8 mouse cellular contexts compared by ENCODE assay signal in the genomic region with DNA sequence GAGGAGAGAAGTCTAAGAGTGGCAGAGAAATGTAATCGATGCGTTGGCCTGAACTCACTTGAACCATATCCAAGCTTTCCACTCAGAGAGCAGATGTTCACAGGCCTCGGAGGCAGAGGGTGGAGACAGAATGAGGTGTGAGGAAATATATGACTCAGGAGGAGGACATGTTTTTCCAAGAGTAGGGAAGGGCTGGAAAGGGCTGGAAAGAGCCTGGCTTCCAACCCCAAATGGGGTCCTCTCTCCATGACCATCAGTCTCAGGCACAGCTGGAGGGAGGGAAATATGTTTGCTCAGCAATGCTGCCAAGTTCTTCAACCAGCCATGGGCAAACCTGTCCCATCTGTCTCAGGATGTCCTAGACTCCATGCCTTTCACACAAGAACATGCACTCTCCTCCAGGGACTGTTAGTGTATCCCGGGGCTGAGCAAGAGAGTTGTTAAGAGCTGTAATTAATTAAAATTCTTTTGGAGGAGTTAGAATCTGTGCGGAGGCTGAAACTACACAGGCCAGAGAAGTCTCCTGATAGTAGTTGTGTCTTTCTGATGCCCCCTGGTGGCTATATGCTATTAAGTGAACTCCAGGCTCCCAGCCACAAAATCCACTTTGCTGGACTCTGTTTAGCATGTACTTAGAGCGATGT. TPM values are rescaled to one million over a fixed set of nuclear protein-coding genes. Genes with fewer than 3 reads are reported as not detected.
DNase-seq lines count a peak whose midpoint lies in the region; ATAC-seq and TF ChIP-seq lines count a peak whose summit lies in the region.

No protein-coding gene starts in this region.

- no peak overlapping the region for H3K4me3 ChIP-seq in hindbrain, postnatal 0 days (ENCODE audit: low read length)

- TF ChIP-seq CTCF in hindbrain, postnatal 0 days (IDR thresholded peaks at IDR 0.05; ENCODE audit: low read depth), result peak; percentile 70

- no peaks in the 10 kb centered on the region for H3K27me3 ChIP-seq in hindbrain, postnatal 0 days (ENCODE audit: insufficient read depth, low read length)

- no peak overlapping the region for H3K27ac ChIP-seq in hindbrain, postnatal 0 days

- 30% methylated on average over 6 of the region's 6 CpGs for WGBS in hindbrain, postnatal 0 days

- H3K4me2 ChIP-seq in hindbrain, postnatal 0 days (ENCODE audit: low read depth, low read length), result no peak overlapping the region

- ATAC-seq in hindbrain, postnatal 0 days, result peak; percentile 76

- H3K9ac ChIP-seq in hindbrain, postnatal 0 days (replicated peaks; ENCODE audit: low read length), result no peak overlapping the region

- no peaks in the 10 kb centered on the region for H3K9me3 ChIP-seq in hindbrain, postnatal 0 days (ENCODE audit: low read length)

- no peaks in the 10 kb centered on the region for H3K36me3 ChIP-seq in hindbrain, postnatal 0 days (ENCODE audit: insufficient read depth, low read length)

- DNase-seq in ZHBTc4 (ENCODE audit: low read depth, low spot score), result peak; percentile 81
- DNase-seq in embryo, embryonic 10 days (ENCODE audit: low spot score), result peak; percentile 87
- DNase-seq in gastrocnemius, adult 8-10 months (ENCODE audit: low spot score in 2 of 2), result peak; percentile 56 to 66
- DNase-seq in hindbrain, postnatal 0 days (ENCODE audit: low spot score), result peak; percentile 87
- peak; percentile 77 for DNase-seq in left cerebral cortex, adult 11 months (ENCODE audit: low spot score)
- peak; percentile 82 for DNase-seq in lung, postnatal 25 days (ENCODE audit: low spot score)
- peak; percentile 81 for DNase-seq in retina, postnatal 1 day
- DNase-seq in yolk sac, embryonic 10.5 days (ENCODE audit: low spot score), result peak; percentile 59

- H3K4me1 ChIP-seq in hindbrain, postnatal 0 days (ENCODE audit: insufficient read depth, low read length), result peaks cover 3% of the 10 kb centered on the region; the same call in 1 of the 2 replicates

RNA-seq across cellular contexts. Expression of a gene that starts 31.4 kb away (rescaled TPM):
- under 1 TPM; 0.11 to 0.34 (median 0.15) TPM for total RNA-seq in gastrocnemius, adult 8-10 months (2022)
- total RNA-seq in hindbrain, postnatal 0 days (2014; rRNA removed), result not detected in 2 replicates
- not detected in 2 replicates for polyA plus RNA-seq in hindbrain, postnatal 0 days (2015; fragmentation: Nextera tagmentation; extraction: Ambion mirVana)

RNA-seq across cellular contexts. Expression of a gene that starts 48.7 kb away (rescaled TPM):
- total RNA-seq in gastrocnemius, adult 8-10 months (2022), result 1 to 10 TPM in 1 of 4 experiments, under 1 TPM in 3; 0.56 to 1.2 (median 0.74) TPM
- 12.9 and 13.5 TPM in 2 replicates for total RNA-seq in hindbrain, postnatal 0 days (2014; rRNA removed)
- polyA plus RNA-seq in hindbrain, postnatal 0 days (2015; fragmentation: Nextera tagmentation; extraction: Ambion mirVana), result 16.8 and 18.0 TPM in 2 replicates
